Mouse (Mus musculus) stomach, postnatal 0 days (tissue): Measurements from ENCODE around the gene Ap2s1. TPM values are rescaled to one million over a fixed set of nuclear protein-coding genes. Genes with fewer than 3 reads are reported as not detected.
A peak's percentile ranks its signal among the peaks of the same experiment; 100 is the strongest.

ENCODE experiments used
- ATAC-seq: fragments of 200-750 bp; cut with Nextera tagmentation; 2 replicates; pipeline ENCODE4 v1.8.0; 2017; ENCODE audit not compliant: low FRiP score, low TSS enrichment
- DNase-seq: peaks from one replicate; pipeline ENCODE4 v3.0.0-alpha.2; 2016; ENCODE audit warnings: low spot score
- H3K27ac ChIP-seq: fragments of 300-500 bp; sonication (generic); replicated peaks from 2 replicates; pipeline ENCODE4 v1.5.1; 2014; ENCODE audit warnings: mild to moderate bottlenecking, control low read depth
- H3K27me3 ChIP-seq: fragments of 300-500 bp; sonication (generic); 2 replicates; pipeline ENCODE4 v1.6.1; 2014; ENCODE audit warnings: low read length; ENCODE audit not compliant: control insufficient read depth, insufficient read depth
- H3K36me3 ChIP-seq: fragments of 300-500 bp; sonication (generic); 2 replicates; pipeline ENCODE4 v1.6.1; 2014; ENCODE audit warnings: low read length, mixed read lengths; ENCODE audit not compliant: control insufficient read depth, insufficient read depth
- H3K4me1 ChIP-seq: fragments of 300-500 bp; sonication (generic); replicated peaks from 2 replicates; pipeline ENCODE4 v1.6.1; 2014; ENCODE audit warnings: antibody characterized with exemption; ENCODE audit not compliant: control insufficient read depth, insufficient read depth
- H3K4me2 ChIP-seq: fragments of 300-500 bp; sonication (generic); replicated peaks from 2 replicates; pipeline ENCODE4 v1.6.1; 2014; ENCODE audit warnings: low read depth, mild to moderate bottlenecking, control low read depth, moderate library complexity
- H3K4me3 ChIP-seq: fragments of 300-500 bp; sonication (generic); 2 replicates; pipeline ENCODE4 v1.5.1; 2014; ENCODE audit warnings: low read depth, low read length, control low read depth
- H3K9ac ChIP-seq: fragments of 300-500 bp; sonication (generic); 2 replicates; pipeline ENCODE4 v1.6.1; 2014; ENCODE audit warnings: mild to moderate bottlenecking, low read length, control low read depth, mixed read lengths
- H3K9me3 ChIP-seq: fragments of 300-500 bp; sonication (generic); 2 replicates; pipeline ENCODE4 v1.6.1; 2016; ENCODE audit warnings: low read length; ENCODE audit not compliant: control insufficient read depth
- CTCF ChIP-seq: IDR thresholded peaks from 2 replicates; pipeline ENCODE4 v1.5.1; 2016; ENCODE audit warnings: antibody characterized with exemption, low read depth, mild to moderate bottlenecking, moderate library complexity
- EP300 ChIP-seq: optimal IDR thresholded peaks from 2 replicates; pipeline ENCODE3; 2016; ENCODE audit warnings: antibody characterized with exemption
- WGBS: fragments of 180-500 bp; shearing (Covaris S2); extraction: QIAGEN DNeasy Blood & Tissue Kit; methylation state at CpG from one replicate; pipeline ENCODE4 v1.1.7; 2014; 5-methylcytosine and 5-hydroxymethylcytosine counted together
- polyA plus RNA-seq: library from polyadenylated mRNA; unstranded; fragments of >200 nt; fragmentation: Nextera tagmentation; extraction: Ambion mirVana; gene quantifications from 2 replicates; pipeline ENCODE4 v1.2.1, GENCODE M21; 2015

Gene Ap2s1
- polyA plus RNA-seq = 225 and 229 TPM in 2 replicates

GRCm38 (mm10) chr7:16738073-16738696 lies at the start of gene Ap2s1:
Ap2s1 (plus strand) TSS chr7:16738410.
- Histone ChIP-seq H3K4me1 (peaks cover 4% of the 10 kb centered on the region; the same call in 1 of the 2 replicates), H3K4me3 (peak within 1 kb of the TSS; percentile 86), H3K36me3 (peaks cover 4% of the 10 kb centered on the region; the same call in 1 of the 2 replicates), H3K27me3 (no peaks in the 10 kb centered on the region), H3K9me3 (no peaks in the 10 kb centered on the region), H3K9ac (peak within 1 kb of the TSS; percentile 76), H3K4me2 (peak within 1 kb of the TSS; percentile 86), H3K27ac (peak within 1 kb of the TSS; percentile 65)
- under 1% methylated on average over 34 of the region's 34 CpGs for WGBS
- DNase-seq (peak; percentile 97), ATAC-seq (peak; percentile 96)
- TF ChIP-seq CTCF (no peak), EP300 (no peak)

GRCm38 (mm10) chr7:16689196-16689595 lies 49.0 kb upstream of the Ap2s1 start:
- Histone ChIP-seq H3K9ac (no peak overlapping the region), H3K27me3 (no peaks in the 10 kb centered on the region), H3K9me3 (0 out of 2 replicates have a peak, but pooled peaks cover 3% of the 10 kb centered on the region), H3K4me3 (no peak overlapping the region), H3K36me3 (no peaks in the 10 kb centered on the region), H3K4me1 (no peaks in the 10 kb centered on the region), H3K27ac (no peak overlapping the region), H3K4me2 (no peak overlapping the region)
- DNase-seq (no peak), ATAC-seq (no peak)
- 62% methylated on average over 5 of the region's 5 CpGs for WGBS
- TF ChIP-seq EP300 (no peak), CTCF (peak; percentile 28)

DNA sequence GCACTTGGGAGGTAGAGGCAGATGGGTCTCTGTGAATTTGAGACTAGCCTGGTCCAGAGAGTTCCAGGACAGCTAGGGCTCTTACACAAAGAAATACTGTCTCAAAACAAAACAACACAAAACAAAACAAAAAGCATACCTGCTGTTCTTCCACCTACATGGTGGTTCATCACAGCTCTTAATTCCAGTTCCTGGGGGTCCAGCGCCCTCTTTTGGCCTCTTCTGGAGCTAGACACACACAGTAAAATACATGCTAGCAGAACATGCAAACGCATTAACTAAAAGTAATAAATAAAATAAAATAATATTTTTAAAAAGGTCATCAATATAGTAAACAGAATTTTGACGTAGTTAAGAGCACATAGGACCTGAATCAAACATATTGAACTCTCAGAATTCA lies 43.2 kb upstream of the Ap2s1 start:
- TF ChIP-seq CTCF (peak; percentile 59), EP300 (no peak)
- Histone ChIP-seq H3K27me3 (no peaks in the 10 kb centered on the region), H3K9ac (no peak overlapping the region), H3K9me3 (no peaks in the 10 kb centered on the region), H3K4me3 (no peak overlapping the region), H3K4me1 (no peaks in the 10 kb centered on the region), H3K4me2 (no peak overlapping the region), H3K36me3 (no peaks in the 10 kb centered on the region), H3K27ac (no peak overlapping the region)
- no peak for ATAC-seq
- DNase-seq = no peak
- WGBS = 33% methylated on average over 3 of the region's 3 CpGs

DNA sequence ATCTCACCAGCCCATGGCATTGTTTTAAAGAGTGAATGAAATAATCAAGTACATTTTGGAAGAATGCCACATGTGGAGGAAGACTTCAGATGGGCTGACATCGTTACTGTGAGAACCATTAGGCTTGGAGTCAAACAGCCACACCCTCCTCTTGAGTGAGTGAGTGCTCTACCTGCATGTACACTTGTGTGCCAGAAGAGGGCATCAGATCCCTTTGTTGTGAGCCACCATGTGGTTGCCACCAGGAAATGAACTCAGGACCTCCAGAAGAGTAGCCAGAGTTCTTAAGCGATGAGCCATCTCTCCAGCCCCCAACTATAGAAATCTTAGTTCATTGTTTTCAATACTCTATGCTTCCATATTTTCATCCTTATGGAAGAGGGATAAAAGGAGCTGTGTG lies 39.2 kb upstream of the Ap2s1 start:
- no peak overlapping the region for H3K4me3 ChIP-seq
- H3K4me1 ChIP-seq = no peaks in the 10 kb centered on the region
- H3K9ac ChIP-seq = no peak overlapping the region
- no peak overlapping the region for H3K27ac ChIP-seq
- no peak; the same call in 1 of the 2 replicates for ATAC-seq
- TF ChIP-seq CTCF (peak; percentile 66), EP300 (no peak)
- no peaks in the 10 kb centered on the region for H3K9me3 ChIP-seq
- WGBS = 35% methylated on average over 2 of the region's 2 CpGs
- no peak overlapping the region for H3K4me2 ChIP-seq
- no peaks in the 10 kb centered on the region for H3K27me3 ChIP-seq
- DNase-seq = no peak
- no peaks in the 10 kb centered on the region for H3K36me3 ChIP-seq

DNA sequence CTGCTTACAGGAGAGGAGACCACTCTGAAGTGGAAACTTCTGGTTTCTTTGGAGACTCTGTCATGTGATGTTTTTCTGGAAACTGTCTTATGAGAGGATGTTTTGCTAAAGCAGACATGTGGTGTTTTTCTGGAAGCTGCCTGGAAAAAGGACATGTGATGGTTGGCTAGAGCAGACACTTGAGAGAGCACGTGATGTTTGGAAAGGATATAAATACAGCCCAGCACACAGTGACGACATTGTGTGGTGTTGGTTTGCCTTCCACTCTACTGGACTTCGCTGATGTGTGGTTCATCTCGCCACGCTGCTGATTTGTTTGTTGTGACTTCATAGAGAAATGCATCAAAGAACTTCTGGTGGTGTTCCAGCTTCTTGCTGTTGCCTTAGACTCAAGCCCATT lies 37.6 kb upstream of the Ap2s1 start:
- Histone ChIP-seq H3K4me2 (no peak overlapping the region), H3K9ac (no peak overlapping the region), H3K27me3 (no peaks in the 10 kb centered on the region), H3K36me3 (no peaks in the 10 kb centered on the region), H3K4me1 (no peaks in the 10 kb centered on the region), H3K9me3 (no peaks in the 10 kb centered on the region), H3K4me3 (no peak overlapping the region), H3K27ac (no peak overlapping the region)
- no peak for TF ChIP-seq EP300
- TF ChIP-seq CTCF = no peak
- 52% methylated on average over 5 of the region's 5 CpGs for WGBS
- DNase-seq (no peak), ATAC-seq (no peak)

- Histone ChIP-seq H3K4me2 (no peak overlapping the region), H3K36me3 (no peaks in the 10 kb centered on the region), H3K9me3 (no peaks in the 10 kb centered on the region), H3K27me3 (no peaks in the 10 kb centered on the region), H3K27ac (no peak overlapping the region), H3K4me1 (no peaks in the 10 kb centered on the region), H3K9ac (no peak overlapping the region), H3K4me3 (no peak overlapping the region)
- DNase-seq (no peak), ATAC-seq (no peak)
- TF ChIP-seq EP300 (no peak), CTCF (no peak)
- WGBS = 27% methylated on average over 9 of the region's 9 CpGs
Observed at GRCm38 (mm10) chr7:16706385-16706784, 31.8 kb upstream of the Ap2s1 start.
